Mouse (Mus musculus) kidney, postnatal 14 days (tissue): ENCODE measurements around the gene Arpp21.

Experiments
- DNase-seq: peaks from one replicate; pipeline ENCODE4 v3.0.0; 2022; ENCODE audit warnings: mixed read lengths

Gene Arpp21

DNA sequence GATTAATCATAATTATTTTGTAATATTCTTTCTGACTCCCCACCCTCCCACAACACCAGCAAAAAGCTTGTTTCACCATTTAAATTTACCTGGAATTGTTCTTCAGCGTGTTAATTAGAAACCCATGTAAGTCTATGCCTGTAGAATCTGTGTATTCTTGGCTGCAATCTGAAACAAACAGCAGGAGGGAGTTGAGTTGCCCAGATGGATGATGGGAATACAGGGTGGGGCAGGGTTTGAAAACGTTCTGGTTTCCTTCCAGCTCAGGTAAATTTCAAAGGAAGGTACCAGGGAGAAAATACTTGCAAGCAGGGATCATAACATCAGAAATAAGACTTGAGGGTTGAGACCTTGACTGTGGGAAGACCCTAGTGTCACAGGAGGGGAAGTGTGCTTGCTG, 58.2 kb downstream of the Arpp21 start:
- DNase-seq: no peak

DNA sequence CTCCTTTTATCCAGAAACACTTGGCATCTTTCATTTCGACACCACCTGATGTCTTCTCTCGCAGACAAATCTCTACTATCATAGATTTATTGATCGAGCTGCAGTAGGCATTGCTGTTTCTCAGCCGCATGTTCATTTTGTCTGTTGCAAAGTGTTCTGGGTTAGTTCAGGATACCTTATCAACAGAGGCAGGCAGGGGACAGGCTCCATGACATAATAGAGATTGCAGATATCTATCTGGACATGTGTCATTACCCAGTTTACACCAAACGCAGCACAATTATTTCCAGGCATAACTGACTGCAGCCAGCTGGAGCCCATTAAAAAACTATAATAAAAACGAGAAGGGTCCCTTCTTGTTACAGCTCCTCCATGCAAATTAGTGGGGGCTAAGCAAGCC, 59.4 kb downstream of the Arpp21 start:
- DNase-seq: no peak

- no peak for DNase-seq
These were observed 61.1 kb downstream of the Arpp21 start for GRCm38 (mm10) chr9:112174407-112175357.

GRCm38 (mm10) chr9:112173778-112174177, 62.0 kb downstream of the Arpp21 start:
- no peak for DNase-seq

- DNase-seq: no peak
These were observed 71.1 kb downstream of the Arpp21 start for GRCm38 (mm10) chr9:112164677-112165076.

- no peak for DNase-seq
These were observed 74.8 kb downstream of the Arpp21 start for GRCm38 (mm10) chr9:112160981-112161380.

DNA sequence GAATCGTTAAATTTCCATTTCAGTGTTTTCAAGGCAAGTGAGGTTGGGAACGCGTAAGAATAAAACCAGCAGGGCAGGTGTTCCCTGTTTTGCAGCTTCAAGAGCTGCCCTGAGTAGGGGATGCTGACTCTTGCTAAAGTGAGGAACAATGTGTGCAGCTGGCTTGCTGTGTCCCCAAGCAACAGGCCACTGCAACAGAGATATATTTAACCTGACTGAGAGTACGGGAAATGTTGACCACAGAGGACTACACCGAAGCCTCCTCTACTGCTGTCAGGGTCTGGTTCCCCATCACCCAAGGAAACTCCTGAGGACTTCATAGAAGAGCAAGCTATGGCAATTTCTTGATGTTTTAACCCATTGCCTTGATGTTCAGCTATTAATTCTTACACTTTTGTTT, 81.8 kb downstream of the Arpp21 start:
- DNase-seq: no peak

GRCm38 (mm10) chr9:112152762-112153161, 83.0 kb downstream of the Arpp21 start:
- DNase-seq: no peak

DNA sequence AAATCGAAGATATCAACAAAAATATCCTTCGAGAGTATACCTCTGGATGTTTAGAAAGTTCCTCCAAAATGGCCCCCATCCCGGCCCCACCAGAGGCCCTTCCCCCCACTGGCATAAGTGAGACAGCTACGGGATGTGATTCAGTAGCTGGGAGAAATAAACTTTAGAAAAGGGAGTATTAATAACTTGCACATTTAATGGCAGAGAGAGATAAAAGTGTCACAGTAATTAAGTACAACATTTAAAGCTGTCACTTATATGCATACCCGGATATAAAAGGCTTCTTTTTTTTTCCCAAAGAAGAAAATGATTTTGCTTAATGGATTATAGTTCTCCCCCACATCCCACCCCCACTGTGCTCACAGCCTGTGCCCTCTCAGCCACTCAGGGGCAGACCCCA, 84.6 kb downstream of the Arpp21 start:
- no peak for DNase-seq

DNA sequence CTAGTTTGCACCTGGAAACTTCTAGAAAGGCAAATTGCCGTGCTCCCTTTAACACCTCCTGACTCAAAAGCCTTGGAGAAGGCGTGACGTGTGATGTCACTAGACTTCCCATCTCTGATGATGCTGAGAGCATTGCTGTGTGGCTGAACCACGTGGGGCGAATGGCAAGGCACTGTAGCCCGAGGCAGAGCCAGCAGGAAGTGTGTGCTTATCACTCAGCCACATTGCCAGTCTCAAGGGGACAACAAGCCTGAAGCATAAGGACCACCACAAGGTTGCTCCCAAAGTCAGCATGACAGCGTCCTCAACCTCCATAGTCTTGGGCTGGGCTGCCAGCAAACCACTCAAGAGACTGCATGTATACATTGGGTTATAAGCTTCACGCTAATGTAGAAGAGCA, 95.1 kb downstream of the Arpp21 start:
- DNase-seq: no peak

- no peak for DNase-seq
These were observed 97.9 kb downstream of the Arpp21 start for GRCm38 (mm10) chr9:112137820-112138219.

DNA sequence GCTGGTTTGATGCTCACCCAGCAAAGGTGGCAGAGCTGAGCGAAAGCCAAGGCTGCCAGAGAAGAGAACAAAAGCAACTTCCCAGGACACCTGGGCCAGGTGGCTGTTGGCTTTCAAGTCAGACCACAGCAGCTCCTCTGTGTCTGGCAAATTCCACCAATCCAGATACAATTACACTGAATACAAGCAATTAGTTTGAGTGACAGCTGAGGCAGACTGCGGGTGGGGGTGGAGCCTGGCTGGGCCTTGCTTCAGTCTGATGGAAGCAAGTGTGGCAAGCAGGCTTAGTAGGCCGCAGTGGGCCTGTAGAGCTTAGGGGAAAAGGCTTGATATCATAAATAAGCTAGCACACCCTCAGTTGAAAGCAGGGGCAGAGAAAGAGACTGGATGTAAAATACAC, 104.9 kb downstream of the Arpp21 start:
- no peak for DNase-seq

DNA sequence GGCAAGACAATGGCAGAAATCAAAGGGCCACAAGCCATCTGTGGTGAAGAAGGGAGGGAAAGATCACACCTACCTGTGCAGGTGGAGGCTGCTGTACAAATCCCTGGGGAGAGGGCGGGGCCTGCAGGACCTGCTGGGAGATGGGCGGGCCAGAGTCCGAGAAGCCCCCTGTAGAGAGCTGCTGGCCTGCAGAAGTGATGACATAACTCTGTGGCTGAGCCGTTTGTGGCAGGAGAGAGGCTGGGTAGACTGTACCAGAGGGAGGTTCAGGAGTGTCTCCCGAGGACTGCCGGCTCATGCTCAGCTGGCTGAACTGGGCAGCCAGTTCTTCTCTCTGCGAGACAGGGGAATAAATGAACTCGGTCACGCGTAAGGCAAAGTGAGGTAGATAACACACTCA, 111.1 kb downstream of the Arpp21 start:
- no peak for DNase-seq

- DNase-seq: no peak
These were observed 111.6 kb downstream of the Arpp21 start for GRCm38 (mm10) chr9:112124184-112124583.

- DNase-seq: no peak
These were observed 112.3 kb downstream of the Arpp21 start for GRCm38 (mm10) chr9:112123421-112123828.

DNA sequence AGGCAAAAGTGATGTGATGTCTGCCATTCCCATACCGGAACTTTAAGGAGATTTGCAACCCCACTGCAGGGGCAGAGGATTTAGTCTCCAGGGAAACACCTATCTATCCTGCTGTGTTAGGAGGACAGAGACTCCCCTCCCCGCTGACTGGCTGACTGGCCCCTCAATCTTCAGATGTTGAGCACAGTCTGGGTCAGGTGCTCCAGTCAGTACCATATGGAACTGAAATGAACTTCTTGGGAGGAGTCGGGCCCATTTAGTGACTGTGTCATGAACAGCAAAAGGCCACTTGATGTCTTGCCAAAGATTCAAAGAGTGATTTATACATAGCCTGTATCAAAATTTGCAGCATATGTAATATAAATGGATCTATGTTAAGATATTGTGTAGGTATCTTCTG, 116.2 kb downstream of the Arpp21 start:
- no peak for DNase-seq

- no peak for DNase-seq
These were observed 116.7 kb downstream of the Arpp21 start for GRCm38 (mm10) chr9:112119106-112119433.

DNA sequence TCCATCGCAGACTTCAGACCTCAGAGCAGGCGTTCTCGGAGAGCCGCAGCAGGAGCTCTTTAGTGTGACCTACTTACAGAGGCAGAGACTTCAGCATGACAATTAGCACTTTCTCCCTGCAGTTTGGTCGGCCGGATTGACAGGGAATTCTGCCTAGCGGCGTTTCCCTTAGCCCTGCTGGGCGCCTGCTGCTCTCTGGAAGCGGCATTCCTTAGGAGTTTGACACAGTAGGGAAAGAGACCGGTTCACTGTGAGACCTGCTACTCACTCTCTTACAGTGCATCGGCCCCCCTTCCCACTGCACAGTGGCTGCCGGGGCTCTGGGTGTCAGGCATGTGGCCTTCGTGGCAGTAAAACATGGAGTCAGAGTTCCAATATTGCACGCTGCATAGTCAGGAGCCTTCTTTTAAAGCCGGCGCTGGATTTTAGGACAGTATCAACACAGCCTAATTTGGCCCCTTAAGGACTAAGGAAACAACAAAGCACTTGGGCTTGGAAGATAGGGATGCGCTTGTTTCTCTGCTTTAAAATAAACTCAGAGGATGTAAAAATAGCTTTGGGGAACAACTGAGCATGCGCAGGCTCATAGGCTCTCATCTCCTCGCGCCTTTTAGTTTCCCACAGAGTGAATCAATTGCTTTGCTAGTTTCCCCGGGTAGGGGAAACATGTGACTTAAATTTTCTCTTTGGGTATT, 117.2 kb downstream of the Arpp21 start:
- peak; percentile 5 for DNase-seq

GRCm38 (mm10) chr9:112117632-112118410, 117.9 kb downstream of the Arpp21 start:
- no peak for DNase-seq

GRCm38 (mm10) chr9:112111610-112112009, 124.1 kb downstream of the Arpp21 start:
- DNase-seq: no peak

GRCm38 (mm10) chr9:112102852-112103192, 132.9 kb downstream of the Arpp21 start:
- no peak for DNase-seq

DNA sequence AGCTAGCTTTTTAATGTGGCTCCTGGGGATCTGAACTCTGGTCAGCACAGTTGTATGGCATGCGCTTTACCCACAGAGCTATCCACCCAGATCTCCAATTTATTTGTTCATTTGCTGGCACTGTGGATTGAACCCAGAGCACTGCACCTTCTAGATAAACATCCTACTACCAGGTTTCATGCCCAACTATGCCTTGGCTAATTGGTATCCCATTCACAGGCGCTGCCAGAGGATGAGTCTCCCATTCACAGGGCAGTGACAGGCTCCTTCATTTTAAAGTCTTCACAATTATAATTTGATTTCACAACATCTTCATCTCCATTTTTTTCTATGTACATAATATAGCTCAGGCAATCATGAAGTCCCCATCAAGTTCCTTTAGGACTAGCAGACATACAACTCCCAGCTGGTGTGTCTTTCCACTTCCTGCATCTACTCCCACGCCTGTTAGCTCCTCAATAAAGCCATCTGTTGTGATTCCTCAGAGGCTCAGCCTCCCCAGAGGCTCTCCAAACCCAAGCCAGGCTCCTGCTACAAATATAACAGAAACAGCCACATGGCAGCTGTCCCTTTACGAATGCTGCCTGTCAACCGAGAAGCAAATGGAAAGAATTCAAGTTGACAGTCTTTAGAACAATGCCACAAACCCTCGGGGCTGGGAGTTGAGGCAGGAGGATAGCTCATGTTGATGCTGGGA, 133.4 kb downstream of the Arpp21 start:
- DNase-seq: peak; percentile 5
